Mouse (Mus musculus) CH12.LX (cell line): Measurements from ENCODE around the gene Gm20388. TPM values are rescaled to one million over a fixed set of nuclear protein-coding genes. Genes with fewer than 3 reads are reported as not detected.
A peak's percentile ranks its signal among the peaks of the same experiment; 100 is the strongest.

Source experiments
- DNase-seq: peaks from one replicate; pipeline ENCODE4 v3.0.0-alpha.2; 2013; ENCODE audit errors: extremely low read depth
- H3K27ac ChIP-seq: 2 replicates; pipeline ENCODE4 v1.5.1; 2012; ENCODE audit warnings: low read depth, mild to moderate bottlenecking, control low read depth, moderate library complexity; ENCODE audit not compliant: insufficient read depth
- H3K27me3 ChIP-seq: replicated peaks from 2 replicates; pipeline ENCODE3; 2012; ENCODE audit warnings: inconsistent platforms
- H3K36me3 ChIP-seq, 2 experiments: replicated peaks in 1 of 2; 2 replicates each; pipeline versions ENCODE3 to v1.6.1; 2012; ENCODE audit warnings: inconsistent platforms in 1 of 2, low read length in 1 of 2, mild to moderate bottlenecking in 1 of 2, mixed read lengths in 1 of 2, moderate library complexity in 1 of 2; ENCODE audit not compliant: control insufficient read depth in 1 of 2, insufficient read depth in 1 of 2
- H3K4me1 ChIP-seq, 2 experiments: 2 replicates each; pipeline ENCODE4 v1.6.1; 2012; ENCODE audit warnings: inconsistent platforms in 1 of 2, moderate library complexity in 1 of 2; ENCODE audit not compliant: insufficient read depth in 2 of 2, control insufficient read depth in 1 of 2
- H3K4me2 ChIP-seq: 2 replicates; pipeline ENCODE4 v1.6.1; 2012; ENCODE audit warnings: low read depth, mild to moderate bottlenecking, control low read depth; ENCODE audit not compliant: poor library complexity, insufficient read depth, severe bottlenecking
- H3K4me3 ChIP-seq, 3 experiments: fragments of 150-350 bp in 1 of 3; sonication (generic) in 1 of 3; replicated peaks in 1 of 3; 2 replicates each; pipeline versions ENCODE3 to v1.5.1; 2011 to 2012; ENCODE audit warnings: low read depth in 2 of 3, low read length in 2 of 3, mild to moderate bottlenecking in 2 of 3, moderate library complexity in 2 of 3, control low read depth in 1 of 3, improper control_type of control experiment in 1 of 3, inconsistent platforms in 1 of 3, mixed read lengths in 1 of 3; ENCODE audit not compliant: poor library complexity in 1 of 3
- H3K79me2 ChIP-seq: replicated peaks from 2 replicates; pipeline ENCODE4 v1.6.1; 2012; ENCODE audit warnings: mild to moderate bottlenecking, moderate library complexity; ENCODE audit not compliant: control insufficient read depth, poor library complexity, insufficient read depth, severe bottlenecking; ENCODE audit errors: extremely low read depth
- H3K9ac ChIP-seq: 2 replicates; pipeline ENCODE4 v1.6.1; 2012; ENCODE audit warnings: low read depth, mild to moderate bottlenecking, control low read depth, moderate library complexity; ENCODE audit not compliant: insufficient read depth
- H3K9me3 ChIP-seq: replicated peaks from 2 replicates; pipeline ENCODE3; 2012; ENCODE audit warnings: low read length, inconsistent platforms, mixed read lengths
- EP300 ChIP-seq: IDR thresholded peaks from 2 replicates; pipeline ENCODE4 v1.6.1; 2011; ENCODE audit warnings: low read length, improper control_type of control experiment
- ETS1 ChIP-seq: conservative IDR thresholded peaks from 2 replicates; pipeline ENCODE4 v1.6.1; 2012; ENCODE audit warnings: low read depth, mild to moderate bottlenecking, inconsistent platforms, low read length, improper control_type of control experiment, moderate library complexity
- MAX ChIP-seq: IDR thresholded peaks from 2 replicates; pipeline ENCODE4 v1.6.1; 2011; ENCODE audit warnings: low read length, improper control_type of control experiment
- MAZ ChIP-seq: IDR thresholded peaks from 2 replicates; pipeline ENCODE4 v1.6.1; 2012; ENCODE audit warnings: low read depth, mild to moderate bottlenecking, inconsistent platforms, low read length, improper control_type of control experiment, moderate library complexity
- MXI1 ChIP-seq: IDR thresholded peaks from 2 replicates; pipeline ENCODE4 v1.6.1; 2011; ENCODE audit warnings: mild to moderate bottlenecking, low read depth, low read length, improper control_type of control experiment
- MYC ChIP-seq: IDR thresholded peaks from 2 replicates; pipeline ENCODE4 v1.6.1; 2011; ENCODE audit warnings: low read depth, mild to moderate bottlenecking, improper control_type of control experiment, low read length
- NRF1 ChIP-seq: IDR thresholded peaks from 2 replicates; pipeline ENCODE4 v1.6.1; 2014; ENCODE audit warnings: low read depth, mild to moderate bottlenecking, inconsistent platforms, low read length, improper control_type of control experiment, moderate library complexity
- POLR2AphosphoS2 ChIP-seq: IDR thresholded peaks from 2 replicates; pipeline ENCODE4 v1.6.1; 2011; ENCODE audit warnings: low read depth, low read length, improper control_type of control experiment
- RCOR1 ChIP-seq: conservative IDR thresholded peaks from 2 replicates; pipeline ENCODE4 v1.6.1; 2012; ENCODE audit warnings: low read depth, mild to moderate bottlenecking, inconsistent platforms, low read length, improper control_type of control experiment
- SIN3A ChIP-seq: IDR thresholded peaks from 2 replicates; pipeline ENCODE4 v1.6.1; 2012; ENCODE audit warnings: low read length, improper control_type of control experiment, inconsistent platforms
- TCF12 ChIP-seq: IDR thresholded peaks from 2 replicates; pipeline ENCODE4 v1.6.1; 2014; ENCODE audit warnings: low read depth, mild to moderate bottlenecking, inconsistent platforms, low read length, improper control_type of control experiment
- USF1 ChIP-seq: IDR thresholded peaks from 2 replicates; pipeline ENCODE4 v1.6.1; 2014; ENCODE audit warnings: low read depth, mild to moderate bottlenecking, inconsistent platforms, low read length, improper control_type of control experiment
- ZNF384 ChIP-seq: IDR thresholded peaks from 2 replicates; pipeline ENCODE4 v1.6.1; 2012; ENCODE audit warnings: low read depth, low read length, improper control_type of control experiment, inconsistent platforms
- dilution Hi-C: fragments of 300-500 bp; cut with MboI; formaldehyde crosslinking; loops from 2 replicates; pipeline ENCODE4 v1.14.3; 2020; ENCODE audit warnings: low sequenced_read_pairs; ENCODE audit not compliant: extremely low pct_unique_long_range_greater_than_20kb, extremely low pct_ligation_motif_present
- in situ Hi-C: fragments of 300-500 bp; cut with MboI; formaldehyde crosslinking; loops from 3 replicates; pipeline ENCODE4 v1.14.3; 2019; ENCODE audit warnings: low sequenced_read_pairs, low pct_ligation_motif_present, low pct_unique_long_range_greater_than_20kb, mixed read lengths
- polyA plus RNA-seq: library from polyadenylated mRNA; unstranded; fragments of >175 nt; gene quantifications from 2 replicates; pipeline ENCODE4 v1.2.1, GENCODE M21; 2012; ENCODE audit warnings: low read depth; ENCODE audit not compliant: insufficient read length
- total RNA-seq, 2 experiments: library from RNA; depleted of rRNA; stranded (reverse); fragments of 300-350 nt in 1 of 2; fragments of >200 nt in 1 of 2; gene quantifications; 2 replicates each; pipeline ENCODE4 v1.2.3; 2012 to 2014

Gene Gm20388
- total and polyA plus RNA-seq, 3 experiments, result 14.8 to 26.3 (median 22.2) TPM

DNA sequence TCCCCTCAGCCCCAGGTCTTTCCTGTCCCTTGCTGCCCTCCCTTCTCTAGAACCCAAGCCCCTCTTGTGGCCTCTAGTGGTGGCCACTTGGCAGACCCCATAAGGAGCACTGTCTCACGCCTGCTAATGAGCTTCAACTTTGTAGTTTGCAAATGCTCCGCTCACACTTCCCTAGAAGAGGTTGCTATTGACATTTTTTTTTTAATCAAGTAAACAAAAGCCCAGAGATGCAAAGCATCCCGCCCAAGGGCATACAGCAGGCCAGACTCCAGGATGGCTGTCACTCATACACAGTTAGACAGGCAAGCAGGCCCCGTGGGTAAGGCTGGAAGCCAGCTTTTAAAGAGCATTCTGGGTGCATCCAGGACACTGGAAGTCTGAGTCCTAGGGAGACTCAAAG lies 266.0 kb downstream of the Gm20388 start:
- TF ChIP-seq RCOR1, result no peak
- TF ChIP-seq POLR2AphosphoS2, result no peak
- no peak for TF ChIP-seq MYC
- TF ChIP-seq EP300, result no peak
- TF ChIP-seq USF1, result no peak
- TF ChIP-seq MAZ, result no peak
- no peak for TF ChIP-seq TCF12
- TF ChIP-seq MAX, result no peak
- no peak for TF ChIP-seq ZNF384
- TF ChIP-seq NRF1, result no peak
- TF ChIP-seq ETS1, result no peak
- no peak for TF ChIP-seq MXI1
- TF ChIP-seq, all 38 proteins: peak for 0
- no peak overlapping the region for H3K4me2 ChIP-seq
- H3K4me1 ChIP-seq, result peaks cover 12 to 48% of the 10 kb centered on the region in 2 experiments
- no peak overlapping the region for H3K9ac ChIP-seq
- in situ Hi-C loops (no loop called here), dilution Hi-C loops (no loop called here)
- no peak for DNase-seq
- H3K27me3 ChIP-seq, result peaks cover 48% of the 10 kb centered on the region
- no peak overlapping the region for H3K4me3 ChIP-seq
- H3K9me3 ChIP-seq, result peaks cover 7% of the 10 kb centered on the region
- H3K79me2 ChIP-seq, result no peaks in the 10 kb centered on the region
- no peaks in the 10 kb centered on the region for H3K36me3 ChIP-seq
- H3K27ac ChIP-seq, result no peak overlapping the region

DNA sequence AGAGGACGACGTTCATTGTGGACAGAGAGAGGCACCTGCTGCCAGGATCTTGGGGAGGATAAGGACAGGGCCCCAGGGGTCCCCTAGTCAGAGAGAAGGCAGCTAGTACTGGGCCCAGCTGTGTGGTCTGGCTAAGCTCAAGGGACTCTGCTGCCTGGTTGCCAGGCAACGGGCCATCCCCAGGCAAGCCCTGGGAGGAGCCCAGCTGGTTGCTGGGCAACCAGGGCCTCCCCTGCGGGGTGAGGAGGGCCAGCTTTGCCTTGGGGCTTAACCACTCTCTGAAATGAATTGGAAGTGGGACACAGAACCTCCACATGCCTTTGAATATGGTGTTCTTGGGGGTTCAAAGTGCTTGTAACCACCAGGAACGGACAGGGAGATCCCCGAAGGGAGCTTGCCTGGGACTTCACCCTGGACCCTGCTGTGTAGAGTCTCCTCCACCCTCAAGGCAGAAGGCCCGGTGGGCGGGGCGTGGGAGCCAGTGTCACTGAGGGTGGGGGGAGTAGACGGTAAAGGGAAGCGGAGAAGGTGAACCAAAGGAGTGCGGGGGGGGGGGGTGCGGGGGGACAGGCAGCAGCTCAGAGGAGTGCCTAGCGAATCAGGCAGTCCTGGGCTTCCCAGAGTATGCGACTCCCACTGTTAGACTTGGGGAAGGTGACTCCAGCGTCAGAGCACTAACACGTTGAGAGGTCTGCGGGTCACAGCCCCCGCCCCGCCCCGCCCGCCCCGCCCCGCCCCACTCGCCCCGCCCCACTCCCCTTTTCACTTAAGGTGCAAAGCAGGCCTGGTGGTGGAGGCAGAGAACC lies 266.9 kb downstream of the Gm20388 start, which contains the start of gene Fam92b:
Gene Fam92b, minus strand, starts transcription at position 149 of the 806 bp plus-strand sequence.
- Histone ChIP-seq H3K79me2 (no peaks in the 10 kb centered on the region), H3K27ac (no peak within 1 kb of the TSS), H3K27me3 (peaks cover 46% of the 10 kb centered on the region), H3K4me2 (peak within 1 kb of the TSS; percentile 66), H3K9me3 (peaks cover 4% of the 10 kb centered on the region), H3K9ac (no peak within 1 kb of the TSS), H3K36me3 (no peaks in the 10 kb centered on the region), H3K4me1 (peaks cover 12 to 48% of the 10 kb centered on the region in 2 experiments), H3K4me3 (no peak within 1 kb of the TSS)
- in situ Hi-C loops (no loop called here), dilution Hi-C loops (no loop called here)
- peak; percentile 74 for TF ChIP-seq SIN3A
- TF ChIP-seq EP300, result no peak
- peak; percentile 26; the same call in 1 of the 2 replicates for TF ChIP-seq TCF12
- TF ChIP-seq MXI1, result peak; percentile 77
- peak; percentile 87 for DNase-seq
